Mouse (Mus musculus): ENCODE data around the gene Ncan.
A peak's percentile ranks its signal among the peaks of the same experiment; 100 is the strongest.

Gene Ncan

GRCm38 (mm10) chr8:70128435-70128834, 7.8 kb upstream of the Ncan start:
- DNase-seq, result peak; percentile 27 to 34

GRCm38 (mm10) chr8:70124992-70125391, 4.3 kb upstream of the Ncan start:
- no peak for DNase-seq

GRCm38 (mm10) chr8:70122863-70123262, 2.2 kb upstream of the Ncan start:
- DNase-seq, result peak in 1 of 2 experiments; percentile 27

- no peak for DNase-seq
Measured at GRCm38 (mm10) chr8:70118726-70119700, 1.7 kb downstream of the Ncan start.

GRCm38 (mm10) chr8:70117611-70118010, 3.1 kb downstream of the Ncan start:
- DNase-seq, result no peak

- DNase-seq, result no peak
Measured at GRCm38 (mm10) chr8:70114892-70115291, 5.8 kb downstream of the Ncan start.

- no peak for DNase-seq
Measured at GRCm38 (mm10) chr8:70114488-70114887, 6.2 kb downstream of the Ncan start.

- DNase-seq, result no peak
Measured at GRCm38 (mm10) chr8:70112401-70113016, 8.2 kb downstream of the Ncan start.

GRCm38 (mm10) chr8:70111192-70111795, 9.4 kb downstream of the Ncan start:
- DNase-seq, result no peak

- no peak for DNase-seq
Measured at GRCm38 (mm10) chr8:70110451-70110850, 10.2 kb downstream of the Ncan start.

GRCm38 (mm10) chr8:70104922-70105321, 15.8 kb downstream of the Ncan start:
- no peak for DNase-seq

GRCm38 (mm10) chr8:70104506-70104905, 16.2 kb downstream of the Ncan start:
- peak; percentile 45 to 59 for DNase-seq

- no peak for DNase-seq
Measured at GRCm38 (mm10) chr8:70100241-70100640, 20.4 kb downstream of the Ncan start.

GRCm38 (mm10) chr8:70099276-70099675, 21.4 kb downstream of the Ncan start:
- no peak for DNase-seq

GRCm38 (mm10) chr8:70092786-70093185, 27.9 kb downstream of the Ncan start:
- no peak for DNase-seq

GRCm38 (mm10) chr8:70089296-70089960, 31.2 kb downstream of the Ncan start:
- no peak for DNase-seq

GRCm38 (mm10) chr8:70087836-70088650, 32.6 kb downstream of the Ncan start:
- peak; percentile 52 to 65 for DNase-seq

- no peak for DNase-seq
Measured at GRCm38 (mm10) chr8:70087237-70087636, 33.4 kb downstream of the Ncan start.

GRCm38 (mm10) chr8:70086151-70086550, 34.5 kb downstream of the Ncan start:
- no peak for DNase-seq

GRCm38 (mm10) chr8:70084191-70085065, 36.2 kb downstream of the Ncan start:
- peak; percentile 44 to 50 for DNase-seq

- DNase-seq, result peak; percentile 87 to 91
Measured at GRCm38 (mm10) chr8:70083285-70083684, 37.4 kb downstream of the Ncan start, which contains the start of gene Hapln4. Gene Hapln4, plus strand, starts transcription at chr8:70083457.

Measured in cerebellum, postnatal 36 days (tissue).